Mouse (Mus musculus) heart, postnatal 0 days (tissue): ENCODE measurements around the gene Inha. TPM values are rescaled to one million over a fixed set of nuclear protein-coding genes. Genes with fewer than 3 reads are reported as not detected.
A peak's percentile ranks its signal among the peaks of the same experiment; 100 is the strongest.

Source experiments
- ATAC-seq: fragments of 200-750 bp; cut with Nextera tagmentation; 2 replicates; pipeline ENCODE4 v1.8.0; 2017; ENCODE audit warnings: low read depth, moderate number of reproducible peaks, moderate library complexity; ENCODE audit not compliant: insufficient read depth
- DNase-seq: peaks from one replicate; pipeline ENCODE4 v3.0.0-alpha.2; 2016; ENCODE audit warnings: low spot score
- H3K27ac ChIP-seq: fragments of 300-500 bp; sonication (generic); 2 replicates; pipeline ENCODE4 v1.5.1; 2014; ENCODE audit warnings: low read depth, mild to moderate bottlenecking
- H3K27me3 ChIP-seq: fragments of 300-500 bp; sonication (generic); 2 replicates; pipeline ENCODE4 v1.6.1; 2014; ENCODE audit warnings: low read length, mixed read lengths; ENCODE audit not compliant: control insufficient read depth, insufficient read depth
- H3K36me3 ChIP-seq: fragments of 300-500 bp; sonication (generic); replicated peaks from 2 replicates; pipeline ENCODE4 v1.6.1; 2014; ENCODE audit warnings: low read length, mixed read lengths; ENCODE audit not compliant: control insufficient read depth, insufficient read depth
- H3K4me1 ChIP-seq: fragments of 300-500 bp; sonication (generic); 2 replicates; pipeline ENCODE4 v1.6.1; 2014; ENCODE audit warnings: antibody characterized with exemption; ENCODE audit not compliant: control insufficient read depth, insufficient read depth
- H3K4me2 ChIP-seq: fragments of 300-500 bp; sonication (generic); 2 replicates; pipeline ENCODE4 v1.6.1; 2014; ENCODE audit warnings: low read depth, mild to moderate bottlenecking, low read length, moderate library complexity
- H3K4me3 ChIP-seq: fragments of 300-500 bp; sonication (generic); 2 replicates; pipeline ENCODE4 v1.5.1; 2014; ENCODE audit warnings: low read depth, low read length
- H3K9ac ChIP-seq: fragments of 300-500 bp; sonication (generic); replicated peaks from 2 replicates; pipeline ENCODE4 v1.6.1; 2014; ENCODE audit warnings: low read depth, low read length, mixed read lengths
- H3K9me3 ChIP-seq: fragments of 300-500 bp; sonication (generic); replicated peaks from 2 replicates; pipeline ENCODE4 v1.6.1; 2016; ENCODE audit warnings: low read length; ENCODE audit not compliant: control insufficient read depth
- CTCF ChIP-seq: IDR thresholded peaks from 2 replicates; pipeline ENCODE4 v1.5.1; 2016; ENCODE audit warnings: antibody characterized with exemption, control low read depth, low read depth
- EP300 ChIP-seq: IDR thresholded peaks from 2 replicates; pipeline ENCODE4 v1.6.1; 2016; ENCODE audit warnings: antibody characterized with exemption, low read depth
- WGBS: fragments of 180-500 bp; shearing (Covaris S2); extraction: QIAGEN DNeasy Blood & Tissue Kit; methylation state at CpG from one replicate; pipeline ENCODE4 v1.1.7; 2014; 5-methylcytosine and 5-hydroxymethylcytosine counted together
- polyA plus RNA-seq: library from polyadenylated mRNA; unstranded; fragments of >200 nt; fragmentation: Nextera tagmentation; extraction: Ambion mirVana; gene quantifications from 2 replicates; pipeline ENCODE4 v1.2.1, GENCODE M21; 2015
- total RNA-seq: library from RNA; depleted of rRNA; stranded (reverse); fragments of >200 nt; gene quantifications from 2 replicates; pipeline ENCODE4 v1.2.3, GENCODE M21; 2014; ENCODE audit warnings: low replicate concordance

Gene Inha
- total and polyA plus RNA-seq, 2 experiments from 2014 or later = 7.3 to 8.2 TPM

- H3K27ac ChIP-seq = no peak overlapping the region
- ATAC-seq = no peak
Observed at GRCm38 (mm10) chr1:75462636-75463035, 44.2 kb upstream of the Inha start.

GRCm38 (mm10) chr1:75463652-75464204, 43.1 kb upstream of the Inha start:
- peaks cover 6% of the 10 kb centered on the region for H3K4me1 ChIP-seq
- no peak overlapping the region for H3K4me2 ChIP-seq
- H3K9ac ChIP-seq = no peak overlapping the region
- H3K27me3 ChIP-seq = peaks cover 28% of the 10 kb centered on the region
- no peaks in the 10 kb centered on the region for H3K36me3 ChIP-seq
- TF ChIP-seq CTCF = no peak
- no peak for TF ChIP-seq EP300
- no peak overlapping the region for H3K27ac ChIP-seq
- ATAC-seq = no peak
- no peaks in the 10 kb centered on the region for H3K9me3 ChIP-seq
- H3K4me3 ChIP-seq = no peak overlapping the region
- no peak for DNase-seq
- 57% methylated on average over 5 of the region's 5 CpGs for WGBS

More at GRCm38 (mm10) chr1:75462636-75463035, 44.2 kb upstream of the Inha start:
- H3K9me3 ChIP-seq = no peaks in the 10 kb centered on the region
- 80% methylated on average over 1 of the region's 1 CpGs for WGBS
- no peak overlapping the region for H3K4me3 ChIP-seq
- H3K9ac ChIP-seq = no peak overlapping the region
- TF ChIP-seq EP300 = no peak
- no peak for TF ChIP-seq CTCF
- peaks cover 32% of the 10 kb centered on the region for H3K27me3 ChIP-seq
- peaks cover 6% of the 10 kb centered on the region for H3K4me1 ChIP-seq
- H3K4me2 ChIP-seq = no peak overlapping the region
- no peak for DNase-seq
- H3K36me3 ChIP-seq = no peaks in the 10 kb centered on the region

DNA sequence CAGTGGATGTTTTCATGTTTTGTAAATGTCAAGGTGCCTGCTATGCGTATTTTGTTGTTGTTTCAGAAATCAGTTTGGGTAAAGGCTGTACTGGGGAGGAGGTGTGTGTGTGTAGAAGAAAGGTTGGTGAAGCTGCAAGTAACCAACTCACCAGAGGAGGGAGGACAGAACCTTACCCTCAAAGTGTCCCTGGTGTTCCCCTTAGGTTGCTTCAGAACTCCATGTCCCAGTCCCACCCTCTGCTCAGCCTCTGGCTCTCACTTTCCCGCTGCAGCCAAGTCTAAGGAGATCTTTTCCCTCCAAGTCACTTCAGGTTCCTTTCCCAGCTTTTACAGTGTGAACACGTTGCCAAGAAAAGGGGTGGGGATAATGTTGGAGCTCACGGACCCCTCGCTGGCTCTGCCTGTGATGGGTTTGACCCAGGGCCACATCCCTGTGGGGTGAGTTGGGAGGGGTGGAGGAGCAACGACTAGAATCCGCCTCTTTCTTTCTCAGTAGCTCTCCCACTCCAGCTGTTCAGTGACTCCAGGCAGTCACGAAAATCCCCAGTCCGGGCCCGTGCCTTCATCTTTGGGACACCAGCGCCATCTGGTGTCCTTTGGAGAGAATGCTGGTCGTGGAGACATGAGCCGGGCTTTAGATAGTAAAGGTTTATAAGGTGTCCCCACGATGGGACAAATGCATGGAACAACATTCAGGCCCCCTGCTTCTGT, 39.5 kb upstream of the Inha start:
- ATAC-seq (peak; percentile 80), DNase-seq (peak; percentile 75)
- Histone ChIP-seq H3K9ac (no peak overlapping the region), H3K9me3 (no peaks in the 10 kb centered on the region), H3K27ac (no peak overlapping the region), H3K4me2 (no peak overlapping the region), H3K36me3 (no peaks in the 10 kb centered on the region), H3K4me3 (no peak overlapping the region), H3K4me1 (no peaks in the 10 kb centered on the region), H3K27me3 (peaks cover 34% of the 10 kb centered on the region)
- WGBS = 8% methylated on average over 14 of the region's 14 CpGs
- peak; percentile 92 for TF ChIP-seq CTCF
- no peak for TF ChIP-seq EP300

DNA sequence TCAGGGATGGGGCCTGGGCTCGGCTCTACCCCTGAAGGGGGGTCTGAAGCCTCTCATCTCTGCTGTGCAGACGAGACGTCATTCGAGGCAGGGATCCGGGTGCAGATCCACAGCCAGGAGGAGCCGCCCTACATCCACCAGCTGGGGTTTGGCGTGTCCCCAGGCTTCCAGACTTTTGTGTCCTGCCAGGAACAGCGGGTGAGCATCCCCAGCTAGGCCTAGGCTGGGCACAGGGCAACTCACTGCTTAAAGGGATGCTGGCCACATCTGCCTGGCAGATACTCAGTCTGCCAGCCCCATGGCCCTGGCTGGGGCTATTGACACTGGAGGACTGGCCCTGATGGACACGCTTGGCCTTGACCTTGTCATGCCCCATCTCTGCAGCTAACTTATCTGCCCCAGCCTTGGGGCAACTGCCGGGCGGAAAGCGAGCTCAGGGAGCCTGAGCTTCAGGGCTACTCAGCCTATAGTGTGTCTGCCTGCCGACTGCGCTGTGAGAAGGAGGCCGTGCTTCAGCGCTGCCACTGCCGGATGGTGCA, 37.5 kb upstream of the Inha start:
- Histone ChIP-seq H3K4me3 (no peak overlapping the region), H3K27me3 (peaks cover 40% of the 10 kb centered on the region), H3K9me3 (no peaks in the 10 kb centered on the region), H3K9ac (no peak overlapping the region), H3K27ac (no peak overlapping the region), H3K4me2 (no peak overlapping the region), H3K4me1 (no peaks in the 10 kb centered on the region), H3K36me3 (peaks cover 12% of the 10 kb centered on the region)
- ATAC-seq (no peak), DNase-seq (no peak)
- WGBS = 69% methylated on average over 17 of the region's 17 CpGs
- TF ChIP-seq CTCF (no peak), EP300 (no peak)

DNA sequence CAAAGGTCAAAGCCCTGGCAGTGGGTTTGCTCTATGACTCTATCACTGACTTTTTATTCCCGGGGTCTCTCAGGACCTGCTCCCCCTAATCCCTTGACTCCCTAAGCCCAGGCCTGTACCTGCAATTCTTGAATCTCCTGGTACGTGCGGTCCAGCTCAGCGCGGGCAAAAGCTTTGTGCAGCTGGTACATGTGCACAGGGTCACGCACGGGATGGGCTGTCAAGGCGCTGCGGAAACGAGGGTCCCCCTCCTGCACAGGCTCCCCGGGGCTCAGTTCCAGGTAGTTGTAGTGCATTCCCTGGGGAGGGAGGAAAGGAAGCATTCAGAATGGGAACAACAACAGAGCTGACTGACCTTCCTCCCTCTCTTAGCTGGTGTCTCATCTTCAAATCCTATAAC, 30.4 kb upstream of the Inha start:
- Histone ChIP-seq H3K4me3 (no peak overlapping the region), H3K4me2 (no peak overlapping the region), H3K9me3 (no peaks in the 10 kb centered on the region), H3K27ac (no peak overlapping the region), H3K4me1 (peaks cover 7% of the 10 kb centered on the region; the same call in 1 of the 2 replicates), H3K27me3 (peaks cover 40% of the 10 kb centered on the region), H3K9ac (no peak overlapping the region), H3K36me3 (peaks cover 29% of the 10 kb centered on the region)
- TF ChIP-seq EP300 = no peak
- TF ChIP-seq CTCF = no peak
- WGBS = 93% methylated on average over 11 of the region's 11 CpGs
- ATAC-seq = no peak
- DNase-seq = no peak
